Mouse (Mus musculus) cerebellum, adult 2 months (tissue): ENCODE data around the gene Rab4b. TPM values are rescaled to one million over a fixed set of nuclear protein-coding genes. Genes with fewer than 3 reads are reported as not detected.
A peak's percentile ranks its signal among the peaks of the same experiment; 100 is the strongest.

Experiments
- DNase-seq, 2 experiments: peaks; one replicate each; pipeline ENCODE4 v3.0.0; 2021
- H3K27ac ChIP-seq: fragments of 200-500 bp; 2 replicates; pipeline ENCODE4 v1.5.1; 2012; ENCODE audit warnings: low read length, control low read depth, inconsistent platforms; ENCODE audit not compliant: insufficient read depth
- H3K27me3 ChIP-seq: fragments of 200-500 bp; 2 replicates; pipeline ENCODE4 v1.6.1; 2012; ENCODE audit warnings: inconsistent platforms, mild to moderate bottlenecking, low read length, moderate library complexity; ENCODE audit not compliant: control insufficient read depth, insufficient read depth
- H3K4me1 ChIP-seq: fragments of 200-500 bp; 2 replicates; pipeline ENCODE4 v1.6.1; 2011; ENCODE audit warnings: low read length; ENCODE audit not compliant: control insufficient read depth, insufficient read depth
- H3K4me3 ChIP-seq: fragments of 200-500 bp; replicated peaks from 2 replicates; pipeline ENCODE3; 2011; ENCODE audit warnings: mild to moderate bottlenecking, low read depth, low read length, control low read depth; ENCODE audit not compliant: insufficient read depth
- CTCF ChIP-seq: fragments of 200-500 bp; IDR thresholded peaks from 2 replicates; pipeline ENCODE4 v1.5.1; 2011; ENCODE audit warnings: low read depth, mild to moderate bottlenecking, control low read depth, low read length, moderate library complexity, borderline replicate concordance; ENCODE audit not compliant: insufficient read depth
- POLR2A ChIP-seq: fragments of 200-500 bp; IDR thresholded peaks from 2 replicates; pipeline ENCODE4 v1.6.1; 2011; ENCODE audit warnings: low read length, control low read depth, borderline replicate concordance; ENCODE audit not compliant: insufficient read depth
- WGBS: fragments of 180-500 bp; shearing (Covaris S2); methylation state at CpG from one replicate; pipeline ENCODE4 v1.1.7; 2018; 5-methylcytosine and 5-hydroxymethylcytosine counted together
- polyA plus RNA-seq: library from polyadenylated mRNA; depleted of rRNA; stranded (reverse); fragments of >200 nt; gene quantifications from 2 replicates; pipeline ENCODE4 v1.2.3, GENCODE M21; 2012

Rab4b gene
- polyA plus RNA-seq, 1 experiment: 176 TPM

DNA sequence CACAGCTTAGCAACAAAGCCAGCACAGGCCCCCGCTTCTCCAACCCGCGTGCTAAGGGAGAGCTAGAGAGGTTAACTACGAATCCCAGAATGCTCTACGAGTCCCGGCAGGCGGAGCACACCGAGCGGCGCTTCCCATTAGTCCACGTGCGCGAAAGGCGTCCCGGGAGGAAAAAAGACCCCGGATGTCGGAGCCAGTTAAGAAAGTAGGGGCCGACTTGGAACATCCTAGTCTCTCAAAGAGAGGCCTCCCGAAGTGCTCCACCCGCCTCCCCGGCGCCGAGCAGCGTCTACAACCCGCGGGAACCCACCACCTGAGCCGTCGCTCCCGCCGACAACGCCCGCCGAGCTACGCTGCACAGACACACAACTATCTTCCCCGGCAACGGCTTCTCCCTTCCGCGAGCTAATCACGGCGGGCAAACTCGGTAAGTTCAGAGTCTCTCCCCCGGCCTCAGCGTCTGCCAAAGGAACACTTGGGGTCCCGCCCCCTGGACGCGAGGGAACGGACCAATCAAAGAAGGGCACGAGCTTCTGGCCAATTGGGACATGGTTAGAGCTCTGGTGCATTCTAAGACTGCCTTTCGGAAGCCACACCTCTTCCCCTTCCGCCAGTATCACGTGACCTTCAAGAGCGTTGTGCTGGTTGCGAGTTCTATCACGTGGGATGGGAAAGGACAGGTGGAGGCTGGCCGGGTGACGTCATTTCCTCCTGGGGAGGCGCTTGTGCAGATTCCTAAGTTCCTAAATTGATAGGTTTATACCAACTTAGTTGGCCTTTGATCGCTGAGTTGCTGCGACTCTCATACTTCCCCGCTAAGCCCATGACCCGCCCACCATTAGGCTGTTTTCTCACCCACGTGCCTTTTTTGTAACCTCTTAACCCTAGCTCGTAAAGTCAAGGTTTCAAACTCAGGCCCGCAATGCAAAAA lies 17.2 kb upstream of the Rab4b start, which contains the start of the genes BC024978 and Snrpa:
TSS of gene BC024978 (plus strand) at position 101 of the 931 bp plus-strand sequence.
TSS of gene Snrpa (minus strand) at position 591 of the 931 bp plus-strand sequence.
- Histone ChIP-seq H3K4me1 (no peaks in the 10 kb centered on the region; the same call in 1 of the 2 replicates), H3K27ac (peak within 1 kb of the TSS; percentile 85), H3K27me3 (no peaks in the 10 kb centered on the region), H3K4me3 (peak within 1 kb of the TSS; percentile 86)
- peak; percentile 94 to 100 for DNase-seq
- TF ChIP-seq POLR2A (peak; percentile 45; the same call in 1 of the 2 replicates), CTCF (no peak)
- WGBS: 1% methylated on average over 64 of the region's 64 CpGs

DNA sequence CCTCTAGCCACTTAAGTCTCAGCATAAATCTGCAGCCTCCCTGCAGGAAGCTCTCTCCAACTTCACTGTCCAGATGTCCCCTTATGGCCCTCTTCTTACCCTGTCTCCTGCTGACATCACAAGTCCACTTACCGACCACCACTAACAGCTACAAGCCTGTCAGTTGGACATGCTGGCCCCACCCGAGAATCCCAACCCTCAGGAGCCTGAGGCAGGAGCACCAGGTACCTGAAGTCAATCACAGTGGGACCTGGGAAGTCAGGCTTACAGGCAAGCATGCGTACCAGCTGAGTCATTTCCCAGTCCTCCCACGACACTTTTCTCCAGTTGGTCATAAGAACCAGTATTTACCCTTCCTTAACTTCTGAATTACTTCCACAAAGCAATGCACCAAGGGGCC lies 15.0 kb upstream of the Rab4b start:
- WGBS: 69% methylated on average over 4 of the region's 4 CpGs
- no peak overlapping the region for H3K4me3 ChIP-seq
- no peaks in the 10 kb centered on the region for H3K27me3 ChIP-seq
- H3K27ac ChIP-seq: no peak overlapping the region
- no peak for DNase-seq
- no peak for TF ChIP-seq POLR2A
- no peak for TF ChIP-seq CTCF
- no peaks in the 10 kb centered on the region; the same call in 1 of the 2 replicates for H3K4me1 ChIP-seq

DNA sequence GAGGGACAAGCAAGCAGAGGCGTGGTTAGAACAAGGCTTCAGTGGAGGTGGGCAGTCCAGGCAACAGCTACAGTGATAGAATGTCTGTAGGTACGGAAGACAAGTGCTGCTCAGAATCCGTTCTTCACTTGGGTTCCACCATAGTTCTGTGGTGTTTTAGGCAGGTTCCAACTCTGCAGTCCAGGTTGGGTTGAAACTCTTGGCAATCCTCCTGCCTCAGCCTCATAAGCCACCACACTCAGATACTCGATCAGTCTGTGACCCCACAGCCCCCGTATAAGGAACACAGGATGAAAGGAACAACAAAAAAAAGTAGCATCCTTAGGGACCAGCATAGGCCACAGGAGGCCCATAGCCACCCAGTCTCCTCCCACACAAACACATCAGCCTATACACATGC lies 13.7 kb upstream of the Rab4b start:
- no peak for TF ChIP-seq CTCF
- TF ChIP-seq POLR2A: no peak
- no peak overlapping the region for H3K27ac ChIP-seq
- H3K27me3 ChIP-seq: no peaks in the 10 kb centered on the region
- no peak for DNase-seq
- H3K4me3 ChIP-seq: no peak overlapping the region
- 92% methylated on average over 5 of the region's 5 CpGs for WGBS
- H3K4me1 ChIP-seq: no peaks in the 10 kb centered on the region; the same call in 1 of the 2 replicates

GRCm38 (mm10) chr7:27189271-27189931 lies 10.7 kb upstream of the Rab4b start:
- DNase-seq: no peak
- WGBS: 44% methylated on average over 10 of the region's 10 CpGs
- Histone ChIP-seq H3K27me3 (no peaks in the 10 kb centered on the region), H3K27ac (no peak overlapping the region), H3K4me1 (no peaks in the 10 kb centered on the region), H3K4me3 (no peak overlapping the region)
- TF ChIP-seq POLR2A: no peak
- peak; percentile 21; the same call in 1 of the 2 replicates for TF ChIP-seq CTCF

DNA sequence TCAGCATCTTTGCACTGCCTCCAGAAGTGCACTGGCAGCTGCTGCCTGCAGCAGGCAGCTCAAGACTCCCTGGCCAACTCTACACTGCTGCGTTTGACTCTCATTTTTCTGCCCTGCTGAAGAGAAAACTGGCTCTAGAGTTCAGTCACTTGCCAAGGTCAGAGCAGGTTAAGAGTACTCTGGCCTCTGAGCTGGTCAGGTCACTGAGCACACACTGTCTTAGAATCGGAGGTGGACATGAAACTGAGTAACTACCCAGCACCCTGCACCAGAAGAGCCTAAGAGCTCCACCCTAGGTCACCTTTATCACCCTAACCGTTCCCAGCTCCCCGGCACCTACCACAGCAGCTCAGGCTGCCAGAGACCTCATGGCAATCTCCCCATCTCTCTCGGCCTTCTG lies 7.3 kb upstream of the Rab4b start:
- Histone ChIP-seq H3K4me1 (no peaks in the 10 kb centered on the region), H3K27ac (no peak overlapping the region), H3K4me3 (no peak overlapping the region), H3K27me3 (no peaks in the 10 kb centered on the region)
- no peak for DNase-seq
- WGBS: 81% methylated on average over 5 of the region's 5 CpGs
- TF ChIP-seq POLR2A: no peak

DNA sequence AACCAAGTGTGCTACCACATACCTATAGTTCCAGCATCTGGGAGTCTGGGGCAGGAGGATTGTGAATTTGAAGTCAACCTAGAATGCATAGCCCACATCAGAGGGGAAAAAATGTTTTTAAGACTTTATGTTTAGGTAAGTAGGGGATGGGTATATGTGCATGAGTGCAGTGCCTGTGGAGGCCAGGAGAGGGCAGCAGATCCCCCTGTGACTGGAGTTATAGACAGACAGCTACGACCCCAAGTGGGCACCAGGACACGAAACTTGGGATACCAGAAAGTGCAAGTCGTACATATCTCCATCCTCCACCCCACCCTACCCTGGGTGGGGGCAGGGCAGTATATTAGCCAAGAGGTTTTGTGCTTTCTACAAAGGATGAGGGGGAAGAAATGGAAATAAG lies 6.3 kb upstream of the Rab4b start:
- no peak overlapping the region for H3K27ac ChIP-seq
- no peak for DNase-seq
- 46% methylated on average over 3 of the region's 3 CpGs for WGBS
- TF ChIP-seq POLR2A: no peak
- peak; percentile 71 for TF ChIP-seq CTCF
- no peaks in the 10 kb centered on the region for H3K4me1 ChIP-seq
- no peak overlapping the region for H3K4me3 ChIP-seq
- no peaks in the 10 kb centered on the region for H3K27me3 ChIP-seq

DNA sequence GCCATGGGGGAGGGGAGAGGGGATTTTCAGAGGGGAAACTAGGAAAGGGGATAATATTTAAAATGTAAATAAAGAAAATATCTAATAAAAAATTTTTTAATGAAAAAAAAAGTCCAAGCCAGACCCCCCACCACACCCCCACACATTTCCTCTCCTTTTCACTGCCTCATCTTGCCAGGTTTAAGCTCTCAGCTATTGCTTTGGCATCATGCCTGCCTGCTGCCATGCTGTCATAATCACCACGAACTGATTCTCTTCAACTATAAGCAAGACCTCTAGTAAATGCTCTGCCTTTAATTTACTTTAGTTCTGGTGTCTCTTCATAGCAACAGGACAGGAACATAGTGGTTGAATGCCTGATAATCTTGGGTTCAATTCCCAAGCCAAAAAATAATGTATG lies 3.8 kb upstream of the Rab4b start:
- no peak overlapping the region for H3K4me3 ChIP-seq
- H3K27me3 ChIP-seq: no peaks in the 10 kb centered on the region
- 7% methylated on average over 1 of the region's 1 CpGs for WGBS
- no peak for DNase-seq
- TF ChIP-seq CTCF: no peak
- no peak for TF ChIP-seq POLR2A
- no peak overlapping the region for H3K27ac ChIP-seq
- H3K4me1 ChIP-seq: no peaks in the 10 kb centered on the region
